Mouse (Mus musculus): ENCODE measurements around the gene Xrra1. TPM values are rescaled to one million over a fixed set of nuclear protein-coding genes. Genes with fewer than 3 reads are reported as not detected.

Gene Xrra1
- polyA plus RNA-seq, 1 experiment from 2014 or later = 0.37 TPM

Other genes starting within 250 kb of the Xrra1 start
- gene Tpbgl, start 232.0 kb upstream of the Xrra1 start, polyA plus RNA-seq (2014; fragmentation: Nextera tagmentation; extraction: Ambion mirVana) = 0.63 and 0.73 TPM in 2 replicates
- gene Slco2b1, start 147.8 kb upstream of the Xrra1 start, polyA plus RNA-seq (2014; fragmentation: Nextera tagmentation; extraction: Ambion mirVana) = 2.1 and 2.4 TPM in 2 replicates
- gene Olfr520, start 128.8 kb upstream of the Xrra1 start, polyA plus RNA-seq (2014; fragmentation: Nextera tagmentation; extraction: Ambion mirVana) = not detected in 2 replicates
- not detected in 2 replicates for gene Olfr521, start 95.6 kb upstream of the Xrra1 start, polyA plus RNA-seq (2014; fragmentation: Nextera tagmentation; extraction: Ambion mirVana)
- 1.8 and 2.1 TPM in 2 replicates for gene Neu3, start 30.7 kb upstream of the Xrra1 start, polyA plus RNA-seq (2014; fragmentation: Nextera tagmentation; extraction: Ambion mirVana)
- 356 and 362 TPM in 2 replicates for gene Spcs2, start 4.3 kb downstream of the Xrra1 start, polyA plus RNA-seq (2014; fragmentation: Nextera tagmentation; extraction: Ambion mirVana)
- gene Rnf169, start 121.3 kb downstream of the Xrra1 start, polyA plus RNA-seq (2014; fragmentation: Nextera tagmentation; extraction: Ambion mirVana) = 6.9 and 8.4 TPM in 2 replicates
- gene Chrdl2, start 147.1 kb downstream of the Xrra1 start, polyA plus RNA-seq (2014; fragmentation: Nextera tagmentation; extraction: Ambion mirVana) = 0.32 TPM in 1 of 2 replicates, not detected in the other

All from hindbrain, embryonic 11.5 days (tissue).